Mouse (Mus musculus) embryo, embryonic 11 days (tissue): ENCODE measurements around the gene Defb25.

ENCODE experiments used
- DNase-seq: peaks from one replicate; pipeline ENCODE4 v3.0.0-alpha.2; 2015

Defb25 gene

GRCm38 (mm10) chr2:152626774-152627591 is 4.1 kb upstream of the Defb25 start, which contains the start of gene Rem1:
Gene Rem1, plus strand, starts transcription at chr2:152626951.
- peak; percentile 58 for DNase-seq

- DNase-seq: no peak
These were observed 2.4 kb upstream of the Defb25 start for GRCm38 (mm10) chr2:152625256-152625655.

- no peak for DNase-seq
These were observed 1.7 kb upstream of the Defb25 start for GRCm38 (mm10) chr2:152624566-152624965.

- DNase-seq: no peak
These were observed 702 bp downstream of the Defb25 start for GRCm38 (mm10) chr2:152622151-152622550.

GRCm38 (mm10) chr2:152620367-152621134 is 2.3 kb downstream of the Defb25 start:
- no peak for DNase-seq

- no peak for DNase-seq
These were observed 5.5 kb downstream of the Defb25 start for GRCm38 (mm10) chr2:152617374-152617773.

- DNase-seq: no peak
These were observed 6.4 kb downstream of the Defb25 start for GRCm38 (mm10) chr2:152616470-152616869.

- peak; percentile 85 for DNase-seq
These were observed 7.3 kb downstream of the Defb25 start for GRCm38 (mm10) chr2:152615563-152615962.

GRCm38 (mm10) chr2:152612193-152612592 is 10.7 kb downstream of the Defb25 start:
- DNase-seq: peak; percentile 46

- DNase-seq: no peak
These were observed 14.1 kb downstream of the Defb25 start for GRCm38 (mm10) chr2:152608719-152609118.

- no peak for DNase-seq
These were observed 15.1 kb downstream of the Defb25 start for GRCm38 (mm10) chr2:152607746-152608145.

- no peak for DNase-seq
These were observed 18.8 kb downstream of the Defb25 start, which contains the start of gene Defb36 for GRCm38 (mm10) chr2:152604057-152604456. Gene Defb36, plus strand, starts transcription at chr2:152604327.

- no peak for DNase-seq
These were observed 21.4 kb downstream of the Defb25 start for GRCm38 (mm10) chr2:152601275-152601960.

- no peak for DNase-seq
These were observed 22.8 kb downstream of the Defb25 start for GRCm38 (mm10) chr2:152600076-152600475.

- DNase-seq: no peak
These were observed 23.6 kb downstream of the Defb25 start, which contains the start of gene Defb45 for GRCm38 (mm10) chr2:152599299-152599698. Gene Defb45, minus strand, starts transcription at chr2:152599399.

- DNase-seq: no peak
These were observed 33.8 kb downstream of the Defb25 start for GRCm38 (mm10) chr2:152589021-152589420.

GRCm38 (mm10) chr2:152588450-152588849 is 34.4 kb downstream of the Defb25 start:
- DNase-seq: no peak

- no peak for DNase-seq
These were observed 35.8 kb downstream of the Defb25 start for GRCm38 (mm10) chr2:152586926-152587560.

GRCm38 (mm10) chr2:152580612-152581011 is 42.2 kb downstream of the Defb25 start:
- DNase-seq: no peak

GRCm38 (mm10) chr2:152580107-152580506 is 42.7 kb downstream of the Defb25 start, which contains the start of gene Defb19:
Gene Defb19, minus strand, starts transcription at chr2:152580312.
- no peak for DNase-seq

GRCm38 (mm10) chr2:152573484-152573883 is 49.4 kb downstream of the Defb25 start:
- DNase-seq: no peak
